Mouse (Mus musculus): ENCODE results near the gene Vmn1r45.
"Not testable (repeated sequence)": the region's sequence is repeated elsewhere in the genome, so short reads cannot be mapped to it uniquely, and the experiment has no call there.

Gene Vmn1r45

GRCm38 (mm10) chr6:89940498-89940897, at the start of gene Vmn1r45:
Vmn1r45 (minus strand) TSS chr6:89940598.
- not testable (repeated sequence) for DNase-seq (ENCODE audit: low spot score in 2 of 2)

DNA sequence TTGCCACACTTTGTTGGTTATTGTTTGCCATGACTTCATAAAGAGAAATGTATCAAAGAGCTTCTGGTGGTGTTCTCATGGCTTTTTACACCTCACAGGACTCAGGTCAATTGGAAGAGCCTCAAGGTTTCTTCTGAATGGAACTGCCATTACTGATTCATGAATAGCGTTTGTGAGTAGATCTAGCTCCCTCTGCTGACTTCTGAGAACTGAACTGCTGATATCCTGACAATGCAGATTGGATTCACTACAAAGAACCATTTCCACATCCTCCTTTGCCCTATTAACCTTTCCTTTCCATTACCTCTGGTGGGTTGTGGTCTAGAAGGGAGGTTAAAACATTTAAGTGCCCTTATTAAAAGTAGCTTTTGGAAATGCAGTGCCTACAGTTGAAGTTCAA, 45.6 kb upstream of the Vmn1r45 start:
- DNase-seq (ENCODE audit: low spot score in 2 of 2), result no peak

GRCm38 (mm10) chr6:89969013-89969412, 28.6 kb upstream of the Vmn1r45 start, which contains the start of gene Vmn1r46:
Vmn1r46 (plus strand) TSS chr6:89969313.
- DNase-seq (ENCODE audit: low spot score in 2 of 2), result no peak

DNA sequence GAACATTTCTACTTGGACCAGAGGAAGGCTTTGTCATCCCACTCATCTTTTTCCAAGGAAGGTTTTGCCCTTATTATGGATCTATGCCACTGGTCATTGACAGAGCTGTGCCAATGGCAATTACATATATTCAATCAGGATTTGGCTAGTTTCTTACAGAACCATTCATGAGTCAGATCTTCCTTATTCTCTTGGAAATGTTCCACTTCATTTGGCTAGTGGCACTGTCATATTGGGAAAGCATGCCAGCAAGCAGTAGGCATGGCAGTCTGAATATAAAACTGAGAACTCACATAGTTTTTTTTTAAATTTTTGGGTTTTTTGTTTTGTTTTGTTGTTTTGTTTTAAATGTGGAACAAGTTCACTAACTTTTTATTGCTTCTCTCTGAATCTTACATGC, 25.9 kb upstream of the Vmn1r45 start:
- DNase-seq (ENCODE audit: low spot score in 2 of 2), result no peak

DNA sequence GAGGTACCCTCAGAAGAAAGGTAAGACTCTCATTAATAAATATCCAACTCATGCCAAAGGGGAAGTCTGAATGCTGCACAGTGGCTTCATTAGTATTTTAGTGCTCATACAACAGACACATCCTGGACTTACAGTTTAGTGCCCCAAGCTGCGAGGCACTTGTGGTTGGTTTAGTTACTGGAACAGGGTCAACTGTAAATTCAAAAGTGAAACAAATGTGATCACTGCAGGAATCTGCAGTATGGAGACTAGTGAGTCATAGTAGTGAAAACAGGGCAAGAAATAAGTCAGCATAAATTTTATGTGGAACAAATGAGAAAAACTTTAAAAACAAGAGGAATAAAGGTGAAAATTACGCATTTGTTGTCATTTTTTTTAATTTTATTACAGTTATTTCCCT, 13.2 kb upstream of the Vmn1r45 start:
- DNase-seq (ENCODE audit: low spot score in 2 of 2), result no peak

- DNase-seq (ENCODE audit: low spot score in 2 of 2), result no peak
Measured at GRCm38 (mm10) chr6:89940926-89941325, 528 bp upstream of the Vmn1r45 start.

- no peak for DNase-seq (ENCODE audit: low spot score in 2 of 2)
Measured at GRCm38 (mm10) chr6:89883812-89884211, 56.6 kb downstream of the Vmn1r45 start.

DNA sequence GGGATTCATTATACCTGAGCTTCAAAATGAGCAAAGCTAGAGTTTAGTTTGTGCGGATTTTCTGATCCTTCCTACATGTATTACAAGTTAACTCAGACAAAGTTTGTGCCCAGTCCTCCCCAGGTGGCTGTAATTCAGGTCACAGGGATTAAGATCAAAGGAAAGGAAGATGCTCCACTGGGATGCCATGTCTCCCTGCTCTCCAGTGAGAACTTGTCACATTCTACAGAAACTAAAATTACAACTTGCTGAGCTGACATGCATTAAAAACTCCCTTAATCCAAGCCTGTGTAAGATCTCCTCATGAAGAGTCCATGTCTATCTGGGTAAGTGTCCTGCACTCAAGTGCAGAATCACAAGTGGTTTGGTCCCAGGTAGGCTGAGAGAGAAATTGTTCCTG, 57.0 kb downstream of the Vmn1r45 start, which contains the start of gene Vmn1r44:
Gene Vmn1r44 (plus strand): TSS at position 301 of the 400 bp plus-strand sequence.
- DNase-seq (ENCODE audit: low spot score in 2 of 2), result no peak
